Mouse (Mus musculus) duodenum, adult 2 months (tissue): ENCODE data around the gene Dcx. TPM values are rescaled to one million over a fixed set of nuclear protein-coding genes. Genes with fewer than 3 reads are reported as not detected.

Experiments used
- polyA plus RNA-seq: library from polyadenylated mRNA; depleted of rRNA; stranded (reverse); fragments of >200 nt; gene quantifications from 2 replicates; pipeline ENCODE4 v1.2.3, GENCODE M21; 2012; ENCODE audit warnings: low replicate concordance; rRNA removed

The Dcx gene
- polyA plus RNA-seq, result not detected in 2 replicates

DNA sequence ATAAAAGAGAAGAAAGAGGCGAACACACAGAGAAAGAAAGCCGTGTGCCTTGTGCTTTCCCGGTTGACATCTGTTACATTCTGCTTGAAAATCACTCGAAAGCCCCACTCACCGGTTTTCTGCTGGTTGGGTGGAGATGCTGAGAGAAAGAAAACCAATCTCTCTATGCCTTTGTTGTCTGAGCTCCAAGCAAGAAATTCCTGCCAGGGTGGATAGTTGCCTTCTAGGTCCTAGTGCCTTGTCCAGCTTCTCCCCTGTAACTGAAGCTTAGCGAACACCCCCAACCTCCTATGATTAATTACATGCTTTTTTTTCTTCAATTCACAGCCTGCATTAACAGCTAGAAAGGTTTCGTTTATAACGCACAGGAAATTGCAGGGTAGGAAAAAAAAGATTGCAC lies at the start of gene Dcx:
Dcx (minus strand) TSS at position 354 of the 400 bp plus-strand sequence.

DNA sequence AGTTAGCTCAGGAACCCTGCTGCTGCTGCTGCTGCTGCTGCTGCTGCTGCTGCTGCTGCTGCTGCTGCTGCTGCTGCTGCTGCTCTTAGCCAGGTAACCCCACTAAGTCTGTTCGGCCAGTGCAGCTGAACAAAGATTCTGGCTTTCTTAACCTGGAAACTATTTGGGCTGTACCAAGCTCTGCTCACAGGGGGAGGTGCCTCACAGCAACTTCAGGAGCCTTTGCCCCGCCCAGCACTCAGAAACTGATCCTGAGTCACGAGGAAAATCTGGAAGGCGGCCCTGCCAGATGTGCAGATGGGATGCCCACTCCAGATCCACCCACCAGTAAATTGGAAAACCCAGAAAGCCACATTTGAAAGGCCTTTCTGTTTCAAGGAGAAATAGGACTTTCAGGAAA lies 105.9 kb downstream of the Dcx start, which contains the start of gene Capn6:
Capn6 (minus strand) TSS at position 203 of the 400 bp plus-strand sequence.

Other genes starting within 250 kb of the Dcx start
- gene Capn6, start 105.9 kb downstream of the Dcx start, polyA plus RNA-seq, result 0.33 TPM in 1 of 2 replicates, not detected in the other
- not detected in 2 replicates for gene A730046J19Rik, start 220.4 kb upstream of the Dcx start, polyA plus RNA-seq